Mouse (Mus musculus): ENCODE data around the gene B4galnt3.

DNA sequence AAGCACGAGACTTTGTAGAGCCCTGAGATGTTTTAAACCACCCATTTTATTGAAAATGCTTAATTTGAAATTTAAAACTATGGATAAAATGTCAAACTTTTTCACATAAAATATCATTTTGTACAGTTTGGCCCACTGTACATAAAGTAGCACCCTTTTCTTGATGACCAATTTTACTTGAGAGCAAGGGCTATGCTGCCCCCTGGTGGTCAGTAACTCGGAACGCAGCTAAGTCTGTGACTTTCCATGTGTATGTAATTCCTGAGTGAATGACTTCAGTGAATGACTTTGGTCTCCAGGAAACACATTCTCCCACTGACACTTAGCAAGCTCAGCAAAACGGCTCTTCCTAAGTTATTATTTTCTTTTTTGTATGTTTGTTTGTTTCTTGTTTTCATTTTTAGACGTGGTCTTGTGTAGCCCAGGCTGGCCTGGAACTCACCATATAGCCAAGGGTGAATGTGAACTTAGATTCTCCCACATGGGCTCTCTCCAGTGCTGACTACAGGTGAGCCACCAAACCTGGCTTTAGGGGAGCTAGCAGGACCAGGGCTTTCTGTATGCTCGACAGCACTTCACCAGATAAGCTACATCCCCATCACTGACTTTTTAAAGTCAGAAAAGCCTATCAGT is 30.1 kb upstream of the B4galnt3 start:
- peak; percentile 67; the same call in 1 of the 2 replicates for TF ChIP-seq CTCF (IDR thresholded peaks at IDR 0.05; ENCODE audit: low read depth, low read length)
- TF ChIP-seq POLR2A (IDR thresholded peaks at IDR 0.05; ENCODE audit: extremely low read depth, insufficient read depth, low read length) = no peak

Measured in liver, adult 2 months (tissue).